Mouse (Mus musculus) T-helper 1 cell (primary cell): ENCODE measurements at regions not wholly inside any gene's neighbourhood (a gene's known extent, or its start where the extent isn't known, plus 50 kb on each side); places are given as distances from the start of the nearest gene placed in this dataset.

Experiments
- in situ Hi-C: fragments of 300-600 bp; cut with MboI, MseI; formaldehyde crosslinking; loops from one replicate; pipeline ENCODE4 v1.15.1; 2025; ENCODE audit warnings: high pct_unique_total_duplicates

- in situ Hi-C loops = no loop called here
Measured at GRCm38 (mm10) chrX:129272135-129272534, 477.4 kb upstream of the Diaph2 start.

DNA sequence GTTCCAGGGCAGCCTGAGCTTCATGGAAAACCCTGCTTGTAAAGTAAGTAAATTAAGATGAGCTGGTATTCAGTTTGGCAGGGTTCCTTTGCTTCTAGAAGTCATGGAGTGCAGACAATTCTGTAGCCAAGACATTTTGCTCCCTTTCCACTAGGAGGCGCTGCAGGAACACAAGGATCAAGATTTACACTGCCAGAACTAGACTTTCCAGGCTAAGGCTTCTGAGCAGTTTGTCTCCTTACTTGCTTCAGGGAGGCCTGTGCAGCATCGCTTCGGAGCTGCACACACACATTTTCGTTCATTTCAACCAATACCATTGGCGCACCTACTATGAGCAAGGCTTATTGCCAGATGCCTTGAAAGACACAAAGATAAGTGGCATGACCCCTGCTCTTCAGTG lies 445.6 kb upstream of the Diaph2 start:
- in situ Hi-C loops = loop anchor here (25.0 kb wide), 2 partner anchors 583 to 1858 kb away; no protein-coding TSS in a partner anchor

DNA sequence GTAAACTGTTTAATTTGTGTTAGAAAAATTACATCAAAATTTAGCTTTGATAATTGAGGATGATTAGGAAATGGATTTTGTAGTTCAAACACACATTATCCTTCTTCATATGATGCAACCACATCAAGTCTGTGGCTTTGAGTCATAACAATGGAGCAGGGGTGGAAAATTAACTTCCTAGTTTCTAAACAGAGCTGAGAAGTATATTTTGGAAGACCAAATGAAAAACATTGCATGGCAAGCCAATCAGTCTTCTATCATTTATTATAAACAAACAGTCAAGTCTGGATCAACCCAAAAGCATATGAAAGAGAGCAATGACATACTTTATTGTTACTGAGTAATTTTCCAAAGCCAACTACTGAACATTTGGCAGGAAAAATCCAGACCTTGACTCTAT lies 440.2 kb upstream of the Diaph2 start:
- in situ Hi-C loops = loop anchor here (25.0 kb wide), 2 partner anchors 578 to 1853 kb away; no protein-coding TSS in a partner anchor

GRCm38 (mm10) chrX:129329441-129329840 lies 420.1 kb upstream of the Diaph2 start:
- in situ Hi-C loops = no loop called here

GRCm38 (mm10) chrX:129332810-129333209 lies 416.7 kb upstream of the Diaph2 start:
- in situ Hi-C loops = no loop called here
